ENCODE assay signal across 30 mouse cellular contexts in the genomic region with DNA sequence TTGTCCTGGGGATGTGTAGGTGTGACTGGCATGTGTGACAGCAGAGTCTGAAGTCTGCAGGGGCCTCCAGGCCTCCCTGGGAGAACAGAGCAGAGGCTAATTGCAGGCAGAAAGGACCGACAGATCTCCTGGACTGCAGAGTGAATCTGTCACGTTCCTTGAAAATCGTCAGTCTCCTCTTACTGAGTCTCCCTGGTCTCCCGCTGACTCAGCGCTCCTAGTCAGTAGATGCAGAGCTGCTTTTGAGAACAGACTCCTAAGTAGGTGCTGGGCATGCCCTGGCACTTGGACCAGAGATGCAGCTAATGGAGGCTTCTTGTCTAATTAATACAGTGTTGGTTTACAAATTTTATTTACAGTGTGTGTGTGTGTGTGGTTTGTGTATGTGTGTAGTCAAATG. TPM values are rescaled to one million over a fixed set of nuclear protein-coding genes. Genes with fewer than 3 reads are reported as not detected.
DNase-seq lines count a peak whose midpoint lies in the region; ATAC-seq and TF ChIP-seq lines count a peak whose summit lies in the region.
"Had no signal": no experiment of that assay in that cellular context is flagged by ENCODE, and none has a peak within 500 bp of the region (broad histone marks: within the 10 kb centered on the region; RNA-seq: fewer than 3 reads in every experiment).

No protein-coding gene starts in this region.

- no peak for ATAC-seq in hindbrain, embryonic 13.5 days (ENCODE audit: low FRiP score)
- ATAC-seq in hindbrain, postnatal 0 days: no peak
- no peak for ATAC-seq in embryonic facial prominence, embryonic 13.5 days (ENCODE audit: insufficient number of reproducible peaks, insufficient read depth, low FRiP score, low TSS enrichment, low read depth)
- no peak for ATAC-seq in midbrain, embryonic 13.5 days
- ATAC-seq in cerebellum, adult (ENCODE audit: insufficient number of reproducible peaks, low FRiP score, low TSS enrichment): no peak
- ATAC-seq: intestine, embryonic 16.5 days; lung, postnatal 0 days had no signal

- H3K9ac ChIP-seq in hindbrain, embryonic 13.5 days: no peak overlapping the region
- no peak overlapping the region for H3K9ac ChIP-seq in hindbrain, postnatal 0 days (replicated peaks; ENCODE audit: low read length)
- H3K9ac ChIP-seq in ES-E14 (ENCODE audit: insufficient read depth, low read depth, low read length, poor library complexity, severe bottlenecking): no peak overlapping the region
- peak overlapping the region; percentile 17; the same call in 1 of the 2 replicates for H3K9ac ChIP-seq in embryonic facial prominence, embryonic 13.5 days
- no peak overlapping the region; the same call in 1 of the 2 replicates for H3K9ac ChIP-seq in midbrain, embryonic 13.5 days (replicated peaks)
- H3K9ac ChIP-seq: heart, embryonic 12.5 days; hindbrain, embryonic 15.5 days had no signal

- no peaks in the 10 kb centered on the region for H3K36me3 ChIP-seq in hindbrain, embryonic 13.5 days
- no peaks in the 10 kb centered on the region for H3K36me3 ChIP-seq in hindbrain, postnatal 0 days (ENCODE audit: insufficient read depth, low read length)
- no peaks in the 10 kb centered on the region for H3K36me3 ChIP-seq in ES-E14 (ENCODE audit: control insufficient read depth, insufficient read depth, low read length, poor library complexity, severe bottlenecking)
- H3K36me3 ChIP-seq in embryonic facial prominence, embryonic 13.5 days: no peaks in the 10 kb centered on the region
- no peaks in the 10 kb centered on the region for H3K36me3 ChIP-seq in midbrain, embryonic 13.5 days
- H3K36me3 ChIP-seq: heart, embryonic 12.5 days; hindbrain, embryonic 15.5 days had no signal

- DNase-seq in hindbrain, postnatal 0 days (ENCODE audit: low spot score): no peak
- no peak for DNase-seq in ES-E14 (ENCODE audit: low read depth, low spot score)
- DNase-seq in layer of hippocampus, adult 18-20 months (ENCODE audit: low spot score in 2 of 2): no peak
- no peak for DNase-seq in cerebellum, adult 9-10 months
- DNase-seq: adrenal gland, postnatal 25 days; B cell, adult 2 months; cerebellum, adult 11-12 months; cerebellum, postnatal 14 days; gastrocnemius, postnatal 10 days; heart, adult 18-20 months; heart, postnatal 10 days; kidney, adult 9 months; kidney, postnatal 14 days; layer of hippocampus, postnatal 36 days; retina, postnatal 1 day; right cerebral cortex, postnatal 25 days; spleen, adult 18-20 months had no signal

- H3K4me3 ChIP-seq in hindbrain, embryonic 13.5 days: no peak overlapping the region
- H3K4me3 ChIP-seq in hindbrain, postnatal 0 days (ENCODE audit: low read length): no peak overlapping the region
- H3K4me3 ChIP-seq in ES-E14 (ENCODE audit: insufficient read depth in 1 of 2, low read depth in 1 of 2, low read length in 2 of 2, poor library complexity in 1 of 2, severe bottlenecking in 1 of 2): no peak overlapping the region
- no peak overlapping the region for H3K4me3 ChIP-seq in embryonic facial prominence, embryonic 13.5 days
- H3K4me3 ChIP-seq in midbrain, embryonic 13.5 days (replicated peaks): no peak overlapping the region
- H3K4me3 ChIP-seq: heart, embryonic 12.5 days; hindbrain, embryonic 15.5 days; layer of hippocampus, adult 2 months had no signal

- 24% methylated on average over 5 of the region's 5 CpGs for WGBS in hindbrain, embryonic 13.5 days
- WGBS in hindbrain, postnatal 0 days: 27% methylated on average over 5 of the region's 5 CpGs
- WGBS in embryonic facial prominence, embryonic 13.5 days: 31% methylated on average over 5 of the region's 5 CpGs
- 30% methylated on average over 5 of the region's 5 CpGs for WGBS in midbrain, embryonic 13.5 days

- H3K27ac ChIP-seq in hindbrain, embryonic 13.5 days: peak overlapping the region; percentile 70
- no peak overlapping the region for H3K27ac ChIP-seq in hindbrain, postnatal 0 days
- no peak overlapping the region; the same call in 1 of the 2 replicates for H3K27ac ChIP-seq in ES-E14 (ENCODE audit: insufficient read depth, low read depth, low read length, poor library complexity, severe bottlenecking)
- H3K27ac ChIP-seq in embryonic facial prominence, embryonic 13.5 days: no peak overlapping the region
- H3K27ac ChIP-seq in midbrain, embryonic 13.5 days: peak overlapping the region; percentile 51
- H3K27ac ChIP-seq: layer of hippocampus, adult 2 months had no signal

- in situ Hi-C loops in ES-E14 (cut with MboI; ENCODE audit: low sequenced_read_pairs in 2 of 2, unreplicated experiment in 2 of 2): no loop called here

- H3K4me2 ChIP-seq in hindbrain, embryonic 13.5 days: no peak overlapping the region
- H3K4me2 ChIP-seq in hindbrain, postnatal 0 days (ENCODE audit: low read depth, low read length): no peak overlapping the region
- H3K4me2 ChIP-seq in embryonic facial prominence, embryonic 13.5 days: no peak overlapping the region
- no peak overlapping the region for H3K4me2 ChIP-seq in midbrain, embryonic 13.5 days (replicated peaks)
- H3K4me2 ChIP-seq: heart, embryonic 12.5 days; hindbrain, embryonic 15.5 days had no signal

- H3K4me1 ChIP-seq in hindbrain, embryonic 13.5 days (replicated peaks): peaks cover 81% of the 10 kb centered on the region
- 0 out of 2 replicates have a peak, but pooled peaks cover 6% of the 10 kb centered on the region for H3K4me1 ChIP-seq in hindbrain, postnatal 0 days (ENCODE audit: insufficient read depth, low read length)
- H3K4me1 ChIP-seq in ES-E14 (ENCODE audit: control insufficient read depth in 2 of 2, insufficient read depth in 2 of 2, low read length in 2 of 2, poor library complexity in 1 of 2): peaks cover 12 to 37% of the 10 kb centered on the region in 2 experiments
- H3K4me1 ChIP-seq in embryonic facial prominence, embryonic 13.5 days: peaks cover 52% of the 10 kb centered on the region
- peaks cover 83% of the 10 kb centered on the region for H3K4me1 ChIP-seq in midbrain, embryonic 13.5 days (replicated peaks)

- H3K9me3 ChIP-seq in hindbrain, embryonic 13.5 days: no peaks in the 10 kb centered on the region
- H3K9me3 ChIP-seq in hindbrain, postnatal 0 days (ENCODE audit: low read length): no peaks in the 10 kb centered on the region
- H3K9me3 ChIP-seq in ES-E14 (ENCODE audit: control insufficient read depth, insufficient read depth, low read depth, low read length): no peaks in the 10 kb centered on the region
- H3K9me3 ChIP-seq in embryonic facial prominence, embryonic 13.5 days: no peaks in the 10 kb centered on the region
- no peaks in the 10 kb centered on the region for H3K9me3 ChIP-seq in midbrain, embryonic 13.5 days
- H3K9me3 ChIP-seq: heart, embryonic 12.5 days; hindbrain, embryonic 15.5 days had no signal

- TF ChIP-seq CTCF in hindbrain, postnatal 0 days (IDR thresholded peaks at IDR 0.05; ENCODE audit: low read depth): no peak

- peaks cover 2% of the 10 kb centered on the region; the same call in 1 of the 2 replicates for H3K27me3 ChIP-seq in hindbrain, embryonic 13.5 days
- H3K27me3 ChIP-seq in hindbrain, postnatal 0 days (ENCODE audit: insufficient read depth, low read length): no peaks in the 10 kb centered on the region
- 0 out of 2 replicates have a peak, but pooled peaks cover 3% of the 10 kb centered on the region for H3K27me3 ChIP-seq in embryonic facial prominence, embryonic 13.5 days
- H3K27me3 ChIP-seq in midbrain, embryonic 13.5 days: no peaks in the 10 kb centered on the region

TF ChIP-seq in ES-E14, 5 proteins besides CTCF, POLR2A, EP300 and RAD21:
- TF ChIP-seq CHD2 (IDR thresholded peaks at IDR 0.05; ENCODE audit: low read depth, low read length) (no peak), MAFK (IDR thresholded peaks at IDR 0.05; ENCODE audit: insufficient read depth, low read depth, low read length) (peak; percentile 70)

RNA-seq across cellular contexts. Expression of gene Gm11733, which starts 17.9 kb away (rescaled TPM):
- not detected in 2 replicates for polyA plus RNA-seq in hindbrain, embryonic 13.5 days (2015; fragmentation: Nextera tagmentation; extraction: Ambion mirVana)
- total RNA-seq in hindbrain, postnatal 0 days (2014; rRNA removed): 0.10 TPM in 1 of 2 replicates, not detected in the other
- polyA plus RNA-seq in hindbrain, postnatal 0 days (2015; fragmentation: Nextera tagmentation; extraction: Ambion mirVana): 0.13 TPM in 1 of 2 replicates, not detected in the other
- not detected in 2 replicates for total RNA-seq in ES-E14 (2012; rRNA removed)
- not detected in 2 replicates for polyA plus RNA-seq in embryonic facial prominence, embryonic 13.5 days (2015; fragmentation: Nextera tagmentation; extraction: Ambion mirVana)
- polyA plus RNA-seq in midbrain, embryonic 13.5 days (2015; fragmentation: Nextera tagmentation; extraction: Ambion mirVana): not detected in 2 replicates
- total RNA-seq in layer of hippocampus, adult 18-20 months (2021): under 1 TPM in 1 of 2 experiments, not detected in 1; 0.22 TPM
- total RNA-seq: adrenal gland, postnatal 25 days; gastrocnemius, postnatal 10 days; heart, adult 18-20 months; heart, postnatal 10 days; liver, adult 2 months had no signal
- polyA plus RNA-seq: heart, embryonic 12.5 days; hindbrain, embryonic 15.5 days; limb, embryonic 11.5 days; liver, adult 2 months; liver, embryonic 16.5 days; lung, postnatal 0 days; thymus, postnatal 0 days had no signal

Comparison
In these comparisons a context has a peak if more than half of its experiments do, and no peak if none do; other contexts are left out.
1. H3K27ac ChIP-seq: peak in hindbrain, embryonic 13.5 days (single experiment) and midbrain, embryonic 13.5 days (single experiment); none in hindbrain, postnatal 0 days (single experiment), ES-E14 (single experiment) and embryonic facial prominence, embryonic 13.5 days (single experiment).